Mouse (Mus musculus): Measurements from ENCODE around the gene Tceal8. TPM values are rescaled to one million over a fixed set of nuclear protein-coding genes. Genes with fewer than 3 reads are reported as not detected.
"Not testable (repeated sequence)": the region's sequence is repeated elsewhere in the genome, so short reads cannot be mapped to it uniquely, and the experiment has no call there.

The Tceal8 gene
- polyA plus RNA-seq (2015; fragmentation: Nextera tagmentation; extraction: Ambion mirVana) = 187 and 208 TPM in 2 replicates

GRCm38 (mm10) chrX:136172118-136172551, at the start of gene Tceal8:
Gene Tceal8 (minus strand): TSS chrX:136172342.
- H3K36me3 ChIP-seq (ENCODE audit: control insufficient read depth, insufficient read depth, low read length) = peaks cover 5% of the 10 kb centered on the region; the same call in 1 of the 2 replicates

GRCm38 (mm10) chrX:136216303-136216702, 44.2 kb upstream of the Tceal8 start:
- no peaks in the 10 kb centered on the region for H3K36me3 ChIP-seq (ENCODE audit: control insufficient read depth, insufficient read depth, low read length)
- H3K4me2 ChIP-seq (ENCODE audit: low read depth, low read length) = no peak overlapping the region
- H3K4me3 ChIP-seq (ENCODE audit: low read length) = no peak overlapping the region
- 40% methylated on average over 1 of the region's 1 CpGs for WGBS
- no peak for ATAC-seq (ENCODE audit: low read depth)
- H3K9me3 ChIP-seq (ENCODE audit: control insufficient read depth, low read length) = no peaks in the 10 kb centered on the region
- no peak overlapping the region for H3K27ac ChIP-seq (ENCODE audit: low read length)
- no peak overlapping the region for H3K9ac ChIP-seq (ENCODE audit: low read length)
- no peaks in the 10 kb centered on the region for H3K27me3 ChIP-seq (ENCODE audit: control insufficient read depth, insufficient read depth, low read depth, low read length)
- H3K4me1 ChIP-seq (replicated peaks; ENCODE audit: control insufficient read depth, insufficient read depth, low read length) = no peaks in the 10 kb centered on the region

More at GRCm38 (mm10) chrX:136172118-136172551, at the start of gene Tceal8:
- ATAC-seq (ENCODE audit: low read depth) = peak; percentile 97
- WGBS = 18% methylated on average over 10 of the region's 10 CpGs
- Histone ChIP-seq H3K27ac (ENCODE audit: low read length) (peak within 1 kb of the TSS; percentile 85), H3K9ac (ENCODE audit: low read length) (peak within 1 kb of the TSS; percentile 74), H3K4me2 (ENCODE audit: low read depth, low read length) (peak within 1 kb of the TSS; percentile 57), H3K9me3 (ENCODE audit: control insufficient read depth, low read length) (no peaks in the 10 kb centered on the region), H3K4me1 (replicated peaks; ENCODE audit: control insufficient read depth, insufficient read depth, low read length) (no peaks in the 10 kb centered on the region), H3K4me3 (ENCODE audit: low read length) (peak within 1 kb of the TSS; percentile 56), H3K27me3 (ENCODE audit: control insufficient read depth, insufficient read depth, low read depth, low read length) (no peaks in the 10 kb centered on the region)

GRCm38 (mm10) chrX:136214729-136215677, 42.9 kb upstream of the Tceal8 start, which contains the start of the genes Tceal7 and Bex1:
Gene Tceal7 (plus strand): TSS chrX:136214779.
Gene Bex1 (minus strand): TSS chrX:136215513.
- ATAC-seq (ENCODE audit: low read depth) = peak; percentile 90
- not testable (repeated sequence) for H3K9ac ChIP-seq (ENCODE audit: low read length)

GRCm38 (mm10) chrX:136213396-136213795, 41.3 kb upstream of the Tceal8 start:
- H3K4me2 ChIP-seq (ENCODE audit: low read depth, low read length) = no peak overlapping the region
- ATAC-seq (ENCODE audit: low read depth) = no peak
- H3K4me1 ChIP-seq (replicated peaks; ENCODE audit: control insufficient read depth, insufficient read depth, low read length) = no peaks in the 10 kb centered on the region
- H3K27me3 ChIP-seq (ENCODE audit: control insufficient read depth, insufficient read depth, low read depth, low read length) = no peaks in the 10 kb centered on the region
- no peak overlapping the region for H3K4me3 ChIP-seq (ENCODE audit: low read length)
- no peaks in the 10 kb centered on the region for H3K9me3 ChIP-seq (ENCODE audit: control insufficient read depth, low read length)
- no peaks in the 10 kb centered on the region for H3K36me3 ChIP-seq (ENCODE audit: control insufficient read depth, insufficient read depth, low read length)
- H3K9ac ChIP-seq (ENCODE audit: low read length) = no peak overlapping the region
- H3K27ac ChIP-seq (ENCODE audit: low read length) = no peak overlapping the region
- WGBS = 43% methylated on average over 2 of the region's 2 CpGs

More at GRCm38 (mm10) chrX:136214729-136215677, 42.9 kb upstream of the Tceal8 start, which contains the start of the genes Tceal7 and Bex1:
- Histone ChIP-seq H3K4me2 (ENCODE audit: low read depth, low read length) (peak within 1 kb of the TSS; percentile 43), H3K4me3 (ENCODE audit: low read length) (peak within 1 kb of the TSS; percentile 35)
- H3K36me3 ChIP-seq (ENCODE audit: control insufficient read depth, insufficient read depth, low read length); H3K27me3 ChIP-seq (ENCODE audit: control insufficient read depth, insufficient read depth, low read depth, low read length); H3K27ac ChIP-seq (ENCODE audit: low read length); H3K4me1 ChIP-seq (replicated peaks; ENCODE audit: control insufficient read depth, insufficient read depth, low read length); H3K9me3 ChIP-seq (ENCODE audit: control insufficient read depth, low read length): not testable (repeated sequence)
- WGBS = 29% methylated on average over 9 of the region's 67 CpGs

- Histone ChIP-seq H3K9ac (ENCODE audit: low read length) (no peak overlapping the region), H3K36me3 (ENCODE audit: control insufficient read depth, insufficient read depth, low read length) (no peaks in the 10 kb centered on the region), H3K27me3 (ENCODE audit: control insufficient read depth, insufficient read depth, low read depth, low read length) (no peaks in the 10 kb centered on the region), H3K4me1 (replicated peaks; ENCODE audit: control insufficient read depth, insufficient read depth, low read length) (no peaks in the 10 kb centered on the region), H3K4me3 (ENCODE audit: low read length) (no peak overlapping the region), H3K9me3 (ENCODE audit: control insufficient read depth, low read length) (no peaks in the 10 kb centered on the region), H3K27ac (ENCODE audit: low read length) (no peak overlapping the region), H3K4me2 (ENCODE audit: low read depth, low read length) (no peak overlapping the region)
- WGBS = 66% methylated on average over 6 of the region's 6 CpGs
- ATAC-seq (ENCODE audit: low read depth) = no peak
Observed at GRCm38 (mm10) chrX:136204406-136204805, 32.3 kb upstream of the Tceal8 start.

GRCm38 (mm10) chrX:136203664-136204066, 31.5 kb upstream of the Tceal8 start, which contains the start of gene Tceal5:
Gene Tceal5 (minus strand): TSS chrX:136203876.
- peak within 1 kb of the TSS; percentile 35 for H3K4me3 ChIP-seq (ENCODE audit: low read length)
- peak within 1 kb of the TSS; percentile 47 for H3K4me2 ChIP-seq (ENCODE audit: low read depth, low read length)
- peak; percentile 83 for ATAC-seq (ENCODE audit: low read depth)
- no peaks in the 10 kb centered on the region for H3K4me1 ChIP-seq (replicated peaks; ENCODE audit: control insufficient read depth, insufficient read depth, low read length)
- no peaks in the 10 kb centered on the region for H3K9me3 ChIP-seq (ENCODE audit: control insufficient read depth, low read length)
- no peak within 1 kb of the TSS for H3K9ac ChIP-seq (ENCODE audit: low read length)
- H3K27ac ChIP-seq (ENCODE audit: low read length) = no peak within 1 kb of the TSS
- H3K27me3 ChIP-seq (ENCODE audit: control insufficient read depth, insufficient read depth, low read depth, low read length) = no peaks in the 10 kb centered on the region
- no peaks in the 10 kb centered on the region for H3K36me3 ChIP-seq (ENCODE audit: control insufficient read depth, insufficient read depth, low read length)
- 18% methylated on average over 9 of the region's 9 CpGs for WGBS

- no peak overlapping the region for H3K27ac ChIP-seq (ENCODE audit: low read length)
- peak overlapping the region; percentile 35 for H3K4me3 ChIP-seq (ENCODE audit: low read length)
- H3K36me3 ChIP-seq (ENCODE audit: control insufficient read depth, insufficient read depth, low read length) = no peaks in the 10 kb centered on the region
- H3K9me3 ChIP-seq (ENCODE audit: control insufficient read depth, low read length) = no peaks in the 10 kb centered on the region
- peak; percentile 34 for ATAC-seq (ENCODE audit: low read depth)
- H3K9ac ChIP-seq (ENCODE audit: low read length) = no peak overlapping the region
- H3K4me2 ChIP-seq (ENCODE audit: low read depth, low read length) = peak overlapping the region; percentile 47
- no peaks in the 10 kb centered on the region for H3K27me3 ChIP-seq (ENCODE audit: control insufficient read depth, insufficient read depth, low read depth, low read length)
- no peaks in the 10 kb centered on the region for H3K4me1 ChIP-seq (replicated peaks; ENCODE audit: control insufficient read depth, insufficient read depth, low read length)
- WGBS = 17% methylated on average over 7 of the region's 7 CpGs
Observed at GRCm38 (mm10) chrX:136203257-136203656, 31.1 kb upstream of the Tceal8 start.

GRCm38 (mm10) chrX:136196873-136197272, 24.7 kb upstream of the Tceal8 start:
- H3K4me2 ChIP-seq (ENCODE audit: low read depth, low read length) = no peak overlapping the region
- no peaks in the 10 kb centered on the region for H3K9me3 ChIP-seq (ENCODE audit: control insufficient read depth, low read length)
- no peaks in the 10 kb centered on the region for H3K36me3 ChIP-seq (ENCODE audit: control insufficient read depth, insufficient read depth, low read length)
- 43% methylated on average over 1 of the region's 1 CpGs for WGBS
- no peaks in the 10 kb centered on the region for H3K27me3 ChIP-seq (ENCODE audit: control insufficient read depth, insufficient read depth, low read depth, low read length)
- no peaks in the 10 kb centered on the region for H3K4me1 ChIP-seq (replicated peaks; ENCODE audit: control insufficient read depth, insufficient read depth, low read length)
- ATAC-seq (ENCODE audit: low read depth) = no peak
- no peak overlapping the region for H3K27ac ChIP-seq (ENCODE audit: low read length)
- no peak overlapping the region for H3K9ac ChIP-seq (ENCODE audit: low read length)
- no peak overlapping the region for H3K4me3 ChIP-seq (ENCODE audit: low read length)

GRCm38 (mm10) chrX:136195193-136195944, 23.2 kb upstream of the Tceal8 start:
- 76% methylated on average over 16 of the region's 16 CpGs for WGBS
- no peak for ATAC-seq (ENCODE audit: low read depth)
- Histone ChIP-seq H3K9me3 (ENCODE audit: control insufficient read depth, low read length) (no peaks in the 10 kb centered on the region), H3K27ac (ENCODE audit: low read length) (no peak overlapping the region), H3K9ac (ENCODE audit: low read length) (no peak overlapping the region), H3K36me3 (ENCODE audit: control insufficient read depth, insufficient read depth, low read length) (no peaks in the 10 kb centered on the region), H3K27me3 (ENCODE audit: control insufficient read depth, insufficient read depth, low read depth, low read length) (no peaks in the 10 kb centered on the region), H3K4me3 (ENCODE audit: low read length) (no peak overlapping the region), H3K4me2 (ENCODE audit: low read depth, low read length) (no peak overlapping the region), H3K4me1 (replicated peaks; ENCODE audit: control insufficient read depth, insufficient read depth, low read length) (no peaks in the 10 kb centered on the region)

All from lung, embryonic 16.5 days (tissue).